Mouse (Mus musculus) testis, adult 2 months (tissue): Measurements from ENCODE around the gene Mbnl2.
A peak's percentile ranks its signal among the peaks of the same experiment; 100 is the strongest.

Experiments used
- CTCF ChIP-seq: fragments of 200-500 bp; IDR thresholded peaks from 2 replicates; pipeline ENCODE4 v1.5.1; 2012; ENCODE audit warnings: low read depth, mild to moderate bottlenecking, inconsistent platforms, low read length, moderate library complexity; ENCODE audit not compliant: control insufficient read depth, insufficient read depth, insufficient replicate concordance
- POLR2A ChIP-seq: fragments of 200-500 bp; IDR thresholded peaks from 2 replicates; pipeline ENCODE4 v1.6.1; 2012; ENCODE audit warnings: low read depth, mild to moderate bottlenecking, inconsistent platforms, low read length, moderate library complexity; ENCODE audit not compliant: control insufficient read depth

- peak; percentile 62; the same call in 1 of the 2 replicates for TF ChIP-seq CTCF
- TF ChIP-seq POLR2A: no peak
Measured at GRCm38 (mm10) chr14:120390231-120390944, 114.9 kb downstream of the Mbnl2 start.
